Mouse (Mus musculus) T-cell, adult 2 months (primary cell): ENCODE data around the gene Cdc42.

Experiments used
- DNase-seq: peaks from one replicate; pipeline ENCODE4 v3.0.0; 2022; ENCODE audit warnings: low spot score

Cdc42 gene

DNA sequence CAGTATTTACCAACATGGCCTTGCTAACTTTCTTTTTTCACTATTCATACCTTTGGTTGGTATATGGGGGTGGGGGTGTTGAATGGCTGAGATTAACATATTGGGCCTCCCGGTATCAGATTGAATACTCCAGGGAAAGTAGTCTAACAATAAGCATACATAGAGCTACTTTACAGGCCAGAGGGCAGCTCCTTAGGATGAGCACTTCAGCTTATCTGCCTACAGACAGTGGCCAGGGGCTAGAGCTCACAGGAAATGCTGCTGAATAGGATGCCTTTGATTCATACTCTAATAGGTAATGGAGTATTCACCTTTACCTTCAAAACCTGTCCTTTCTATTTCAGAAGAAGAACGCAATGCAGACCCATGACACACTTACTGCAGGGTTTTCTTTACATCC lies 42.5 kb downstream of the Cdc42 start:
- no peak for DNase-seq

DNA sequence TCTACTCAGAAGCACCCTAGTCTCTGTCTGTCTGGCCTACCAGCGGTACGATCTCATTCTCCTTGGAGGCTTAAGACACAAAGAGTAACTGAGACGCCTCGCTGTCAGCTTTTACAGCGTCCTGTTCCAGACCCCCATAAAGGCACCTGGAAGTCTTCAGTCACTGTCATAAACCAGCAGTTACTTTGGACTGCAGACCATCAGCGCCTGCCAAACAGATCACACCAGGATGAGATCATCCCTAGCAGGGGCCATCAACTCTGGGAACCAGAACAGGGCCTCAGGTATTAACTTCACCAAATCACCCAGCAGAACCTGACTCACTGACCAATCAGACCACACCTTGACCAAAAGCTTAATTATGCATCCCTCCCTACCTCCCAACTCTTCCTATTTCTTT lies 43.0 kb downstream of the Cdc42 start:
- DNase-seq: no peak

DNA sequence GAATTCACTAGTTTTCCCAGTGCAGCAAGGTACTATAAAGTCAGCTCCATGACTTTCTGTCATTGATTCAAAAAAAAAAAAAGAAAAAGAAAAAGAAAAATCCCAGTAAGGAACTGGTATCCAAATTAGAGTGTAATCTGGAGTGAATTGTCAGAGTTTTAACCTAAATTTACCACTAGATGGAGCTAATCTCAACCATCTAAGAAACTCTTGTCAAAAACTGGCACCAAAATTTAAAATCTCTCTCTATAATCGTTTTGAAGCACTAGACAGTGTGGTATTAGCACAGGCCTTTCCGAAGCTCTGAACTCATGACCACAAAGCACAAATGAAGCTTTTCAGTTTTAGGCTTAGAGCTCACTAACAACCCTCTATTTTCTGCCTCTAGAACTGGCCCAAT lies 44.0 kb downstream of the Cdc42 start:
- no peak for DNase-seq

DNA sequence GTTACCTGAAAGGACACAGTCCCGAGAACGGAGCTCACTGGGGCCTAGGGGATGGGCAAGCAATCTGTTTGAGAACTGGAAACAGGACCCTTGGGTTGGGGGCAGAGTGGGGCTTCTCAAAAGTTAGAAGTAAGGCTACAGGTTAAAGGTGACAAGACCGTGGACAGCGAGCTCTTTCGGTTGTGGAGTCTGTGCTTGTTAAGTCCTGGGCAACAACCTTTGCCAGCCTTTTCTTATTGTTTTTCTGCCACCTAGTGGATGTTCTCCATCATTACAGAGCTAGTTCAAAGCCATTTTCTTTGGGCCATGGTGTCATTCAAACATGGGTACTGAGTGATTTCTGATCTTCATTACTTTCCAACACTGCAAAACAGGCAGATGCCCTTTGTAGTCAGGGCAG lies 49.1 kb downstream of the Cdc42 start:
- DNase-seq: peak; percentile 25

DNA sequence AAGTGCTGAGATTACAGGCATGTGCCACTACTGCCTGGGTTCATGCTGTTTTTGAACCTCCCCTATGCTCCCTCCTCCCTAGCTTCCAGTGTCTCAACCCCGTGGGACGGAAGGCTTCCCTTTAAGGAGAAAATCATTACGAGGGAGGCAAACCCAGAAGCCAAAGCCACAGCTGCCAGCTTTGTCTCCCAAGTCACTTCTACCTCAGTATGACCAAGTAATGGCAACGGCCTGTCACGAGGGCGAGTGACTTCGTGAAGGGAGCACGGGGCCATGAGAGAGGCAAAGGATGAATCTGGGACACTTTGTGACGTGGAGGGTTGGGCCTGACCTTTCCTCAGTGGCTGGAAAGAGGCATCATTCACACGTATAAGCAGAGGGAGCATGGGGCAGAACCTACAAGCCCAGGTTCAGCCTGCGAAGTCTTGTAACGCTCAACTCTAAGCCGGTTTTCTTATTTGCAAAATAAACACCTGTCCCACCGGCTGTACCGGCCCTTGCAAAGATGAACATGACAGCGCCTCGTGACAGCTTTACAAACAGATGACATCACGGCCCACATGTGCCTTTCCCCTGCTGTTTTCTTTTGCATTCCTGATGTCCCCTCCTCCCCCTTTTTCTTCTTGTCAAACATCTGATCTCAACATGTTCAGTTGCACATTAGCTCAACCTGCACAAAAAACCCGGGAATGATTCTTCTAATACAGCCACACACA lies 50.4 kb downstream of the Cdc42 start:
- DNase-seq: no peak

DNA sequence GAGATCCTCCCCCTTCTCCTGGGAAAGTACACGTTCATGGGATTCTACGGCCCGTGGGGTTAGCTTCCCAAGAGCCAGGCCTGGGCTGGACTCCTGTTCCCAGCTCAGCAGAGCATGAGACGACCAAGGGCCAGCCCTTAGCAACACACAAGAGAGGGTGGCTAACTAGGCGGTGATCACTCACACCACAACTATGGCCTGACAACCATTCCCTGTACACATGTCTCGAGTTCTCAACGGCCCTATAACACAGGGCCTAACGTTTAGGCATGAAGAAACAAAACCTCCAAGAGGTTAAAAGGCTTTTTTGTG lies 51.0 kb downstream of the Cdc42 start:
- DNase-seq: no peak

DNA sequence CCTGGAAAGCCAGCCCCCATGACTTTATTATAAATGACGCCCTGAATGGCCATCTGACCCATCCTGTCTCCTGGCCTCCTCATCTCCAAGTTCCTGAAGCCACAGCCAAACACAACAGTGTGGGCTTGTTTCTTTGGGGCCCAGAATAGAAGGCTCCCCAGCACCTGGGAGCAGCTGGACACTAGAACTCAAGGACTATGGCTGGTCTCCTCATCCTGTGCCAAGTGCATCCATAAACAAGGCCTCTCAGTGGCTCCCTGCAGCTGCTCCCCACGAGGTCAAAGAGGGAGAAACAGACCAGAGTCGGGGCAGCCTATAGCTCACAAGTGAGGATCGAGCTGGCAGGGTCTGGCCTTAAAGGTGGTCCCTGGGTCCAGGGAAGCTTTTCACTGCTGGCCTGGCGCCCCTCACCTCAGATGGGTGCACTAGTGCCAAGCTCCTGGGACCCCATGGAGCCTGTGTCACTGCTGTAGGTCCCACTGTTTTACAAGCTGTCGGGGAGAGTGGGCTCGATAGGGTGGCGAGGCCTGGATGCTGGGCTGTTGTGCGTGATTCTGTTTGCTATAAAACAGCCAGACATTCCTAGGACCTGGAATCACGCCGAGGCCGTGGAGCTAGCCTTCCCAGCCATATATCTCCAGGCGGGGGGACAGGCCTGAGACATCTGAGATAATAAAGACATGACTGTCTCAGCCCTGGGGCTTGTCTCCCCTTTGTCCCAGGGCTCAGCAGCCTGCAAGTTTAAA lies 51.5 kb downstream of the Cdc42 start:
- no peak for DNase-seq

DNA sequence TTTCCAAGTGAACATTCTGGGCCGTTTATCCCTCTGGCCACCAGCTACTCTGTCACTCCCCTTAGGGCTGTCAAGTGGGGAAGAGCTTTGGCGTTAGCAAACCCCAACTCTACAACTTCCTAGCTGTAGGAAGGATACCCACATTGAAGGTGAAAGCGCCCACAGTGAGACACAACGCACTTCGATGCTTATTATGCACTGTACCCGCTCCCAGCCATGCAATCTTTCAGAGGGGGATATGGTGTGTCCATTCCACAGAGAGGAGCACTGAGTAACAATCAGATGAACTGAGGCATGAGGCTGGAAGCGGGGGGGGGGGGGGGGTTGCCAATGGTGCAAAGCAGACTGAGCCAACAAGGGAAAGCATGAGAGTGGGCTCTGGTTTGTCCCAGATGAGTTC lies 52.5 kb downstream of the Cdc42 start:
- no peak for DNase-seq

DNA sequence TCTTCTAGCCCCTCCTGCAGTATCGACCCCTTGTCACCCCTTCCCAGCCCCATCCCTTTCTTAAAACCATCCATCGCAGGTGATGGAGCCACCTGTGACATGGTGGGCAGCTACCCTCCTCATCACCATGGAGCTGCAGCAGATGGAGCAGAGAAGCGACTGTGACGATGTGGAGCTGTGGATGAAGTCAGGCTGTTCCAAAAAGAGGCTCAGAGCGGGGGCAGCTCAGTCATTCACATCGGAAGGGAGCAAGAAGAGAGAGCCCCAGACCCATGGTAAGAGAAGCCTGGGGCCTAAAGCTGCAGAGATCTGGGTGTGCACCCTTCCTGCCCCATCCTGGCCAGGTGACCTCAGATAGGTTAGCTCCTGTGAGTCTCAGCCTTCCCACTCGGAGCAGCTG lies 53.4 kb downstream of the Cdc42 start:
- no peak for DNase-seq

DNA sequence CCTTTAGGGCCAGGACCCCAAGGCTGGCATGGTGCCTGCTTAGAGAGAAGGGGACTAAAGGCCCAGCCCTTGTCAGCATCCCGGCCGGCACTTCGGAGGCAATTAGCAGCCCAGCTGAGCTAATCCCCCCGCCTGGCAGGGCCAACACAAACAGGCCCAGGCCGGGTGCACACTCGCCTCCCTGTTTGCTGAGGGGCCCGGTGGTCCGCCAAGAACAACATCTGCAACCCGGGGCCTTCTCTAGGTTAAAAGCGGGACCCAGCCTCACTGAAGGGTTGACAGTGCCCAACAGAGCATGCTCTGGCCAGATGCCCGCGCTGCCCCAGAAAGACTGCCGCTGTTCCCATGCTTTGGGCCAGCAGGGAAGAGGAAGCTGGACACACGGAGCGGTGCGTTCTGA lies 55.9 kb downstream of the Cdc42 start:
- no peak for DNase-seq

DNA sequence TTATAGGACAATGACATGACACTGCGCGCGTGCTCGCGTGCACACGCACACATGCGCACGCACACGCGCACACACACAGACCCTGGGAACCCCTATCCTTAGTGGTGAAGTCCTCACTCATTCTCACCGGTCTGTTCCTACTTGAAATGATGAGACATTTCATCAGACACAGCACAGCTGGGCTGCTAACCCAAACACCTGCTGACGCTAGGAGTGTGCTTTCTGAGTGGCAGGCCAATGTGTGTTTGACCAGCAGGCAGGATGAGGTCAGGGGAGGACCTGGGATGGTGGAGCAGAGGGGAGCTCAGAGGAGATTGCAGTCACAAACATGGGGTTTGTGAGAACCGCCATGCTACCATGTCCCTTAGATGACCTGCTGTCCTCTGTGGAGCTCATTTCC lies 57.3 kb downstream of the Cdc42 start:
- DNase-seq: no peak

DNA sequence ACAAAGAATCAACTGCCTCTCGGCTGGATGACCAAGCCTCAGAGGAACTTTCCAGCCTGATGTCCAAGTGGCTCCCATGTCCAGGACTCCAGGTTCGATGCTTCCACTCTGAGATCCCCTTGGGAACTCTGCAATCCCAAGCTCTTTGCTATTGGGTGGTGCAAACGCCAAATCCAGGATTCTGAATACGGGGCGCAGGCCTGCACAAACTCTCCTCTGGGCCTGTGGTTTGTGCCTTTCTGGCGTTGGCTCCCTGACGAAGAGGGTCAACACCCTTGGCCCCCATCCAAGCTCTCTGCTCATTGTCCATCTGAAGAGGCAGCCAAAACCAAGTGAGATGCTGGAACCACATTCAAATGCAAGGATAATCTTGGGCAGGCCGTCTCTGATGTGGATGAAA lies 59.1 kb downstream of the Cdc42 start:
- no peak for DNase-seq

DNA sequence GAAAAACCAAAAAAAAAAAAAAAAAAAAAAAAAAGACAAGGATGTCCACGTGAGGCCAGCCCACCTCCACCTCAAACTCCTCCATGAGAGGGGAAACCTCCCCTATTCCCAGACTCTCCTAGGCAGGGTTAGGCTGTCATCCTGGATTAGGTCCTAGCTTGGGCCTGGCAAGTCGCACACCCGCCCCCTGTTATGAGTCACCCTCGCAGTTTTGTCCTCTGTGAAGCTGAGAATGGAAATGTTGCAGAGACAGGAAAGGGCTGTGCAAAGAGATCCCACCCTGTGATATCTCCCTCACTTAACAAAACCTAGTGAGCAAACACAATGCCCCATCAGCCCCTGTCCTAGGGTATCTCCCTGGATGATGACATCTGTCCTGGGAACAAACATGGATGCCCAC lies 59.9 kb downstream of the Cdc42 start:
- no peak for DNase-seq

DNA sequence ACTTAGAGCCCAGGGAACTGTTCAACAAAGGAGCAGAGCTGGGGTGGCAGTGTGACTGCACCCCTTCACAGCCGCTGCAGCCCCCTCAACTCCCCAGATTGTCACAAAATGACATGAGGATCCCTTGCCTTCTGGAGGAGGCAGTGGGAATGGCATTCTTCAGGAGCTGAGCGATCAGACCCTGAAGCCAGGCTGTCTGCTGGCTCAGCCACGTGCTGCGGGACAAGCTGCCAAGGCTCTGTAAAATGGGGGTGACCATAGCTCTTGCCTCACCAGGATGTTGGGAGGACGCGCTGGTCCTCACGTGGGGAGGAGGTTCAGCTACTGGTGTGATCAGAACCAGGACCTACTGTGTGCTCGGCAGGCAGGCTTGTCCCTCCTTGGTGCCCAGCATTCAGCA lies 62.6 kb downstream of the Cdc42 start:
- no peak for DNase-seq

DNA sequence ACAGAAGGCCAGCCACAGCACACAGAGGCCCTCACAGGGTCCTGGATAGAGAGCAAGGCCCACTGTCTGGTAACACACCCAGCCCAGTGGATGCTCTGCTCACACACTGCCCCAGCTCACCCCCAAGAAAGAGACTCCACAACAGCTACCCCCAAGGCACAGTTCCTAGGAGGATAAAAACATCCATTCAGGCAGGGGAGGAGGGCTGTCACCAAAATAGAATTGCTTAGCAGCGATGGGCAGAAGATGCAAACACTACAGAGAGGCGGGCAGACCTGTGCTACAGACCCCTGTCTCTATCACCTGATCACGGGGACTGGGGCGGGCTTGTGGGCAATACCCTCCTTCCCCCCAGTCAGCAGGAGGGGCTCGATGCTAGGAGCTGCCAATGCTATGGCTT lies 63.0 kb downstream of the Cdc42 start:
- DNase-seq: no peak

DNA sequence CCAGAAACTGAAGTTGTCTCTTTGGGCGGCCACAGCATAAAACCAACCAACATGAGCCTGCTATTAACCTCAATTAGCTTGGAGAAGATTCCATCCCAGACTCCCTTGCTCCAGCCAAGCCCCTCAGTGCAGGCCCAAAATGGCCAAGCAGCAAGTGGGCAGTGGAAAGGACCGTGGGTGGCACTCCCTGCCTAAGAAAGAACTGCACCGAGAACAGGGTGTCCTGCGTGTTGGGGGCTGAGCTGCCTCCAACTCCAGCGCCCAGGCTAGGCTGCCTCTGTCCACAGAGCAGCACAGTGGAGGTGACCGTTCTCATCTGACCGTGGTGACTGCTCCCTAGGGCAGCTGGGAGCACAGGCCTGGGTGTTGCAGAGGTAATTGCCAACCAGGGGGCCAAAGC lies 63.5 kb downstream of the Cdc42 start:
- no peak for DNase-seq

DNA sequence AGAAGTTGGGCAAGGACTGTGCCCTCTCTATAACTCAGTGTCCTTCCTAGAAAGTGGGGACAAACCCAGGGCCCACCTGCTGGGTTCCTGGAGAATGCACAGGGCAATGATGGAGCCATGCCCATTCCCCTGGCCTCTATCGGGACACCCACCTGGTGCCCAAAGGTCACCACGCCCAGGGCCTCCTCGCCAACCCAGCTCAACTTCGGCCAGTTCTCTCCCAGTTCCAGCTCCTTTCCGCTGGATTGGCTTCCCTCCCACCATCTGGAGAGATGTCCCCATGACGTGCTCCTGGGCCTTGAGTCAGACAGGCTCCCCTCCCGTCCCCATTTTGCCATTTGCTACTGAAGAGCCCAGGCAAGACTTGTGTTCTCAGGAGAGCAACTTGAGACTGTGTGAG lies 64.9 kb downstream of the Cdc42 start:
- DNase-seq: no peak

DNA sequence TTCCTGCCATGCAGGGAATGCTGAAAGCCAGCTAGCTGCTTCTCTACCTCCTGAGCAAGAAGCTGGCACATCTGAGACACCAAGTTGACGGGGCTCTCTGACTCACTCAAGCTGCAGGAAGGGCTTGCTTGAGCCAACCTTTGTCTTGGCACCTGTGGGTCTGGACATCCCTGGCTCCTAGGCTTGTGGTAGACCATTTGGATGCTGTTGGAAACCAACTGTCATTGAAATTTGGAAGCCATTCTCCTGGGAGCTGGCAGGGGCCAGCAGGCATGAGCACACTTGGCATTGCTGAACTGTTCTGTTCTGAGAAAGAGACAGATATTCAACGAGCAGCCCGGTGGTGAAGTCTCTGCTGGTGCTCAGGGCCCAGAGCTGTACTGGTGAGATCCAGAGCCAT lies 67.3 kb downstream of the Cdc42 start:
- DNase-seq: no peak

DNA sequence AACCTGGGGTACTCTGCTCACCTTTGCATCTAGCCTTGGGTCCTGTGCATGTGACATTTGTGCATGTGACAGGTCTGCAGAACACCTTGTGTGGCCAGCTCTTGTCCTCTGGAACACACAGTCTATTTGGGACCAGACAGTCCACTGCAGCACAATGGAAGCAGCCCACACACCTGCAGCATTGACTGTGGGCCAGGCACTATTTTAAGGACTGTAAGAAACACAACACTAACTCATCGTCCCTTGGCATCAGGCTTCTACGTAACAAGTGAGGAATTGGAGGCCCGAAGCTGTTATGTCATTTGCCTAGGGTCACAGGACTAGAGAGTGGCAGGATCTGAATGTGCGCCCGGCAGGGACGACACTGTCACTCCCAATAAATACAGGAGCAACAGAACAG lies 67.8 kb downstream of the Cdc42 start:
- DNase-seq: no peak

DNA sequence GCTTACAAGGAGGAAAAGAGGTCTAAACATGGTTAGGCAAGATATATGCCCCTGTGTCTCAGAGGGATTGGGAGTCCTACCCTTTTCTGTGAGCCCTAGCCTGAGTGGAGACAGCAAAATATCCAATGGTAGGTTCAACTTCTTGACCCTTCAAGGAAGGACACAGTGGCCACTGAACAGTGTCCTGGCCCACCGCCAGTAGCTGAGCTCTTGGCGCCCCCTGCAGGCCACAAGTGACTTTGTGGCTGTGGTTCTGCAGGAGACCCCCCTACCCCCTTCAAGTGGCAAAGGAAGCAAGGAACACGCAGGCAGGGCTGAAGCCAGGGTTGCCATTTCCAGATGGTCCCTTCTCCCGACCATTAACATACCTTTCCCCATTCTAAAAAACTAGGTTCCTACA lies 69.7 kb downstream of the Cdc42 start:
- peak; percentile 11 for DNase-seq

DNA sequence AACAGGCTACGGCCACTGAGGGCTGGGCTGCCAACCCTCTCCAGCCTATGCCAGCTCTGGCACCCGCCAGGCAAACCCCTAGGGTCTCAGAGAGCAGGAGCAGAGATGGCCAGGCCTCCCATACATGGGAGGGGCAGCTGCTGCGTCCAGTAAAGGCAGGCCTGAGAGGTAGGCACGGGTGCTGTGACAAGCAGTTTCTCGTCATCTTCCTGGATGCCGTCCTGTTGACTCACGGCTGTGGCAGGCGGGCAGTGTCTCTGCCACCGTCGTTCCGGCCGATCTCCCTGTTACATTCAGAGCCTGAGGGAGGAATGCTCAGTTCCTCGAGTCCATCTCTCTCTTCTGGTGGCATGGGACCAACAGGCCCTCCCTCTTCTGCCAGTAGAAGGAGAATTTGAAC lies 70.3 kb downstream of the Cdc42 start:
- DNase-seq: no peak

DNA sequence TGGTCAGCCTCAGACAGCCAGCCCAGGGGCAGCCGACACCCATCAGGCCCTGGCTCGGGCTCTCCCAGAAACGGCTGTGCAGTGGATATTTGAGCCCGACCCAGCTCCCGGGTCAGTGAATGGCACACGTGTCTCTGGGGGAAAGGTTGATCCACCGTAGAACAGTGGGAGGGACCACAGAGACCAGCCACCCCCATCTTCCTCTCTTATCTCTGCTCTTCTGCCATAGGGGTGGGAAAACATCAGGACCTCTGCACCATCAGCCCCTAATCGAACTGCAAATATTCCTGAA lies 70.9 kb downstream of the Cdc42 start:
- no peak for DNase-seq

DNA sequence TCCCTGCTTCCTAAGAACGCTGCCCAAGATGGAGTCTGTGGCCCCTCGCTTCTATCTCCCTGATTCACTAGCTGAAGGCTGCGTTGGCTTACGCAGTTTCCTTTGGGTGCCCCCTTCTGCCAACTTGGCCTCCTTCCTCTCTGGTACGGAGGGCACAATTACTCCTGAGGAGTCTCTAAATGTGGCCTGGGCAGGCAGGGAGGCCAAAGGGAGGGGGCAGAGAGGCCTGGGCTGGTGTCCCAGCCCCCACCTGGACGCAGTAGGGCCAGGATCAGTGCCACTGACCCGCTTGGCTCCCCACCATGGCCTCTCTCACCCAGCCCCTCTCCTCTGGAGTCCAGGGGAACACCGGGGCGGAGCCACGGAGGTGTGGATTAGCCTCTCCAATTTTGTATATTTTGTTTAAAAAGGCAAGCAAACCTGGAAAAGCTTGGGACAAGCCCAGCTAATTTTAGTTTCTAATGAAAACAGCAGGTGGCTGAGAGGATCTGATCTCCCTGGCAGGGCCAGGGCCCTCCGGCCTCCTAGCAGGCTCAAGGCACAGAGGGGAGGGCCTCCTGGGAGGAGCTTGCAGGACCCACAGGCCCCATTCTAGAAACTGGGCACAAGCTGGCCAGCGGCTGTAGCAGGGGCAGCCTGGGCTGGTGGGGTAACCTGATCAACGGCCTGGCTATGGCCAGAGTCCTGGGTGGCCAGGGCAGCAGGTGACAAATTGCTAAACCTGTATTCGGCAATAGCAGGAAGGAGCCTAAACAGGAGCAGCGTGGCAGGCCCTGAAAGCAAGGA lies 71.5 kb downstream of the Cdc42 start:
- no peak for DNase-seq

DNA sequence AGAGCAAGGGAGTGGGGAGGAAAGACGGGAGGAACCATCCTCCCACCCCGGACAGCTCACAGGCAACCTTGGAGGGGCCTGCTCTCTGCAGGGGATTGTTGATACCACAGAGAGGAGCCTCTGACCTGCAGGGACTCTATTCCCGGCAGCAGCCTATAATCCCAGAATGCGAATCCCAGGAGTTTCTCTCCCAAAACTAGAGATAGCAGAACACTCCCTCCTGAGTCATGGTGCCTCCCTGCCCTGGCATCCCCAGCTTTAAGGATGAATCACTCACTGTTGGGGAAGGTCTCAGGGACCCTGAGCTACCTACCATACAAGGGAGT lies 74.2 kb downstream of the Cdc42 start:
- no peak for DNase-seq
